Mouse (Mus musculus): ENCODE data around the gene BC049730.

DNA sequence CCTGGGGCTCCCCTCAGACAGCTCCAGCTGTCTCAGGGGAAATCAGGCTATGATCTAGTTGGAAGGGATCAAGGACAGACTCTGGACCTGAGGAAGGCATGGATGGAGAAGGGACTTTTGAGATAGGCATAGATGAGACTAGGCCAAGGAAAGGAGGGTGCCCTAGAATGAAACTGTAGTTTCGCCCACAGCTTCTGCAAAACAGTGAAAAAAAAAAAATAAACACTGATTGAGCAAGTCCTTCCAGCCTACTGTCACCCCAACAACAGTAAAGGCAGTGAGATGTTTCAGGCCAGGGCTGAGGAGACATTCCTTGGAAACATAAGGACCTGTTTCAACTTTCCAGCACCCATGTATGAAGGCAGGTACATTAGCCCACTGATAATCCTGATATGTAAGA, 49.5 kb downstream of the BC049730 start:
- TF ChIP-seq POLR2A (IDR thresholded peaks at IDR 0.05; ENCODE audit: low read depth, low read length) (no peak), CTCF (IDR thresholded peaks at IDR 0.05; ENCODE audit: borderline replicate concordance, insufficient read depth, low read length) (no peak)
